Mouse (Mus musculus) brain, embryonic 14.5 days (tissue): ENCODE data around the gene Slc25a16.

Source experiments
- CTCF ChIP-seq: fragments of 200-500 bp; IDR thresholded peaks from 2 replicates; pipeline ENCODE4 v1.5.1; 2012; ENCODE audit warnings: inconsistent platforms, mild to moderate bottlenecking, moderate library complexity, borderline replicate concordance; ENCODE audit not compliant: insufficient read depth, insufficient read length; ENCODE audit errors: extremely low read depth
- POLR2A ChIP-seq: fragments of 200-500 bp; IDR thresholded peaks from 2 replicates; pipeline ENCODE4 v1.6.1; 2012; ENCODE audit warnings: mild to moderate bottlenecking, inconsistent platforms, borderline replicate concordance; ENCODE audit not compliant: poor library complexity, insufficient read depth, insufficient read length, severe bottlenecking; ENCODE audit errors: extremely low read depth

DNA sequence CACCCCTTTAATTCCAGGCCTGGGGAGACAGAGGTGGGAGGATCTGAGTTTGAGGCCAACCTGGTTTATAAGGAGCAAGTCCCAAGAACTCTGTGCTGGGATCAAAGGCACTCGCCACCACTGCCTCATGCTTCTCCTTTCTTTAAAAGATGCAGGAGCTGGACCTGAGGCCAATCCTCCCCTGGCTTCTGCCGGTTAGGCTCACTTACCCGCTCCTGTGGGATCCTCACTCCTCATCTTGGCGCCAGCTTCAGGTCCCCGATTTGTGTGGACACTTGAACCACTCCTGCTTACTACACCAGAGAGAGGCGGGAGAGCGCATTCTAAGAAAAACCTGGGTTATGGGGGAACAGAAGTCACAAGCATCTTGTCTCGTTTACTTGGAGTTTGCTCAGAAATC is 18.6 kb upstream of the Slc25a16 start:
- no peak for TF ChIP-seq CTCF
- no peak for TF ChIP-seq POLR2A
